Mouse (Mus musculus): ENCODE results near the gene Lrrc8c.

GRCm38 (mm10) chr5:105557777-105558240 lies 38.6 kb downstream of the Lrrc8c start:
- TF ChIP-seq CTCF (IDR thresholded peaks at IDR 0.05; ENCODE audit: low read depth): no peak
- no peak for TF ChIP-seq EP300 (IDR thresholded peaks at IDR 0.05; ENCODE audit: low read depth)

All from liver, embryonic 14.5 days (tissue).